Mouse (Mus musculus) megakaryocyte-erythroid progenitor cell, adult 5-6 weeks (primary cell): Measurements from ENCODE around the gene Dhcr24. TPM values are rescaled to one million over a fixed set of nuclear protein-coding genes. Genes with fewer than 3 reads are reported as not detected.

Experiments
- ATAC-seq: replicated peaks from 2 replicates; pipeline ENCODE4 v1.8.0; 2016; ENCODE audit warnings: mild to moderate bottlenecking, inconsistent platforms; ENCODE audit not compliant: severe bottlenecking, poor library complexity, low FRiP score, low TSS enrichment
- total RNA-seq, 2 experiments: library from RNA; stranded (forward) in 1 of 2; stranded (reverse) in 1 of 2; fragments of 200-1000, 215-1000 nt in 1 of 2; fragments of >200 nt in 1 of 2; fragmentation: Nextera tagmentation in 1 of 2; gene quantifications; 2 replicates each; pipeline ENCODE4 v1.2.3; 2014 to 2017

The Dhcr24 gene
- total RNA-seq, 2 experiments from 2014 or later: 9.4 to 27.7 TPM

DNA sequence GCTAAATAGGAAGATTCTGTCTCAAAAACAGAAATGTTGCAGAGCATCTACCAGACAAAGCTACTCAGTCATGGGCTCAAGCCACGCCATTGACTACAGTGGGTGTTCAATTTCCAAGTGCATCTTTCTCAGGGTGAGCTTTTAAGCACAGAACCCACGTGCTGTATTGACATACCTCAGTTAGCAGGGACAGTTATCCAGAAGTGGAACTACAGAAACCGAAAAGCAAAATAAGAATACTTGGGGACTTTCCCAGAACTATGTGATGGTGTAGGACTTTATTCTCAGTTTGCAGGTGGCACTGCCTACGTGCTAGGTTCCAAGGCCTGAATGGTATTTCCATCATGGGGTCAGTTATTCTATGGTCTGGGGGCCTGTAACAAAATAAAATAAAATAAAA lies 36.9 kb downstream of the Dhcr24 start:
- no peak for ATAC-seq

DNA sequence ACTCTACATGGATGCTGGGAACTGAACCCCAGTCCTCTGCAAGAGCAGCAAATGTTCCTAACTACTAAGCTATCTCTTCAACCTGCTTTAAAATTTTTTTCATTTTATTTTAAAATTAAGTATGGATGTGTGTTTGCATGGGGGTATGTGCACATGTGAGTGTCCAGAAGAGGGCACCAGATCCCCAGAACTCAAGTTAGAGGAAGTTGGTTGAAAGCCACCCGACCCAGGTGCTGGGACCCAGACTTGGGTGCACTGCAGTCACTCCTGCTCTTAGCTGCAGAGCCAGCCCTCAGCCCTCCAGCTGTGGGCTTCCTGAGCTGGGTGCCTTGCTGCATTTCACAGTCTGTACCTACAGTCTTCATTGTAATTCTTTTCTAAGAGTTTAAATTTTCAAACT lies 38.6 kb downstream of the Dhcr24 start:
- no peak for ATAC-seq

DNA sequence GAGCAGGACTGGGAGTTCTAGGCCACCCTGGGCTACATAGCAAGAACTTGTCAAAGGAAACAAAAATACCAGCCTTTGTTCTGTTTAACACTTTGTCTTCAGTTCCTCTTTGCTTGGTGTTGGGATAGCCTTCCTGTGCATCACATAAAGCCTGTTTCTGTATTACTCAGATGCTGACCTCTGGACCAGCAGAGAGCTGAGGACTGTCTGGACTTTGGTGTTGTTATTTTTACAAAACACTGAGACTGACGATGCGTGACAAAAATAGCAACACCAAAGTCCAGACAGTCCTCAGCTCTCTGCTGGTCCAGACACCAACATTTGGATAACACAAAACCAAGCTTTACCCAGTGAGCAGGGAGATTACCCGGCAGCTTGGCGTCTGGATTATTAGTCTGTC lies 39.9 kb downstream of the Dhcr24 start:
- no peak for ATAC-seq

DNA sequence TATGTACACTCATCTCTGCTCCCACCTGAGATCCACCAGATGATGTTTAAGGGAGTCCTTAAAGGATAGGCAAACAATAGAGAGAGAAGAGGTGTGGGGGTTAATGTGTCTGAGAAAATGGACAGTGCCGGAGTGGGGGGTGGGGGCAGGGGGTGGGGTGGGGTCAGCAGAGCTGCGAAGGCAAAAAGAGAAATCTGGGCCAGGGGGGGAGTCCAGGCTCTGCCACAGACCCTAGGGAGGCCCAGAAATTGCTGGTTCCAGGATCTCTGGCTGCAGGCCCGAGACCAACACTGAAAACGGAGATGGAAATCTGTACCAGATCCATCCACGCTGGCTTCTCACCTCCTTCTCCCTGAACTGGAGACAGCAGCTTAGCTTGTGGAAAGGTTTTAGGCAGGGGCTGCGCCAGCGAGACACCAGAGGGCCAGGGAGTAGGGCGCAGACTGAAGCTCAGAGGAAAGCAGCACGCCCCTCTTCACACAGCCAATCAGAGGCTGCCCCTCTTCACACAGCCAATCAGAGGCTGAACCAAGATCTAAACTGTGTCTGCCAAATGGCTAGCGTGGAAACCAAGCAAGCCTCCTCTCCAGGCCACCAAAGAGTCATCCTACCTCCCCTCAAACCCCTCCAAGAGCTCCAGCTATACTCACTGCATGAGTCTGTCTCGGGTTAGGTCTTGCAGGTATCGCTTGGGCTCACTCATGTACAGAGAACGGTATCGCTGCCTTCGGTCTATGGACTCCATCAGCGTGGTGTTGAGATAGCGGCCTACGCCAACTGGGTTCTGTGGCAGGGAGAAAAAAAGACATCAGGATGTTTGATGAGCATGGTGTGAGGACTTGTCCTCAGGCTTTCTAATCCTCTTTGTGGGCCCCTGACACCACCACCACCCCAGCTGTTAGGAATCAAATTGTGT lies 46.1 kb downstream of the Dhcr24 start:
- ATAC-seq: 0 out of 2 replicates have a peak, but pooled peaks have one; percentile 52

DNA sequence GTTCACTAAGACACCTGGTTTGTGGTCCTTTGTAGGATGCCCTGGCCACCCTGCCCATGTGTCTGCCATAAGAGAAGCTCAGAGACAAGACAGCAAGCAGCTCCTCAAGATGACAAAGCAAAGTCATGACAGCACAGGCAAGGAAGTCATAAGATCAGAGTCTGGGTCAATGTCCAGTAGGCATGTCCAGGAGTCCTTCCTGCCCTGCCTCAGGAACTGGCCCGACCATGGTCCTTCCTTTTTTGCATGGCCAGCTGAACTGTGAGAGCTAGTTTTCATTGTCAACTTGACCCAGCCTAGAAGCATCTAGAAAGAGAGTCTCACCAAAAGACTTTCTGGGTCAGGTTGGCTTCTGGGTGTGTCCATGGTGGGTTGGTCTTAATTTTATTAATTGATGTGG lies 47.1 kb downstream of the Dhcr24 start:
- ATAC-seq: no peak

DNA sequence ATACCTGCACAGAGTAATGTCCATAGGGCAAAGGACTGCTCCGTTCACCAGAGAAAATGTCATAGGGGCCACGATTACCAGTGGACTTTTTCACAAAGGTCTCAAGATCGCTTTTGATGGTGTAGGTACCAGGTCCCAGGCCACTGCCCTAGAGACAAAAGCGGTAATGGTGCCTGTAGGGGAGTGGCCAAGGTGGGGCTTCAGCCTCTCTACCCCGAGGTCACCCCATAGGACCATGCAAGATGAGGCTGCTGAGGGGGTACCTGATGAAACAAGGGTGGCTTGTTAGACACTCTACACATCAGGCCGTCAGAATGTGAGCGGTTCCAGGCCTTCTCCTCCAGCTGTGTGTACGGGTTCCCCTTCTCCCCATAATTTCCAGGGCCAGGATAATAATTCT lies 52.3 kb downstream of the Dhcr24 start:
- no peak for ATAC-seq

DNA sequence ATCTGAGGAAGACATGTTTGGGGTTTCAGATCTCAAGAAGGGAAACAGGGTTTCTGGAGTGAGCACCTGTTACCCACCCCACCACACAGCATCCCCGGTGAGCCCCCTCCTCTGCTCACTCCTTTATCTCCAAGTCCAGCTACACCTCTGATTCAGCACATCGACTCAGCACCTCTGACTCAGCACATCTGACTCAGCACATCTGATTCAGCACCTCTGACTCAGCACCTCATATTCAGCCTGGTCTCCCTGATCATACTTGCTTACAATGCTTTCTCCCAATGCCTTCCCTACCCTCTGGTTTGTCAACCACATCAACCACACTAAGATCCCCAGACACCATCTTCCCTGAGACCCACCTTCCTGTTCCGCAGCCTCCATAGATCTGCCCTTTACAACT lies 52.7 kb downstream of the Dhcr24 start:
- no peak for ATAC-seq

GRCm38 (mm10) chr4:106614180-106614797 lies 53.5 kb downstream of the Dhcr24 start:
- ATAC-seq: peak; percentile 79

- ATAC-seq: no peak
Measured at GRCm38 (mm10) chr4:106614881-106615280, 54.0 kb downstream of the Dhcr24 start.

- no peak for ATAC-seq
Measured at GRCm38 (mm10) chr4:106615637-106616036, 54.8 kb downstream of the Dhcr24 start.

DNA sequence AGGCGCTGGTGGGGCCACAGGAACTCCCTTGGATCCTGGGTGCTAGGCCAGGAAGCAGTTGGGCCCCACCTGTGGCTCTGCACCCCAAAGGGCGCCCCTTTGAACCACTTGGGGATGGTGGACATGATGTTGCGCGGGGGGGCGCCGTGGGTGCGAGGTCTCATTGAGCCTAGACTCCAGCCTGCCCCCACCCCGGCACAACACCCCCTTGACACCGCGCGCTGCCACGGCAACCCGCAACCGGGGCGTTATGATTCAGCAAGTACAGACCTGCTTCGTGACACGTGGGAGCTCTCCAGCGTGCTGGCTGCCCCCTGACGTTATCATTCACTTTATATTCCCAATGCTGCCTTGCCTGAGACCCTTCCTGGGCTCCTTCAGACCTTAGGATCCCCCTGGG lies 56.2 kb downstream of the Dhcr24 start, which contains the start of gene Lexm:
Lexm (minus strand) TSS at position 186 of the 400 bp plus-strand sequence.
- no peak for ATAC-seq

- no peak for ATAC-seq
Measured at GRCm38 (mm10) chr4:106618898-106619297, 58.1 kb downstream of the Dhcr24 start.

GRCm38 (mm10) chr4:106621428-106621827 lies 60.6 kb downstream of the Dhcr24 start:
- ATAC-seq: no peak

DNA sequence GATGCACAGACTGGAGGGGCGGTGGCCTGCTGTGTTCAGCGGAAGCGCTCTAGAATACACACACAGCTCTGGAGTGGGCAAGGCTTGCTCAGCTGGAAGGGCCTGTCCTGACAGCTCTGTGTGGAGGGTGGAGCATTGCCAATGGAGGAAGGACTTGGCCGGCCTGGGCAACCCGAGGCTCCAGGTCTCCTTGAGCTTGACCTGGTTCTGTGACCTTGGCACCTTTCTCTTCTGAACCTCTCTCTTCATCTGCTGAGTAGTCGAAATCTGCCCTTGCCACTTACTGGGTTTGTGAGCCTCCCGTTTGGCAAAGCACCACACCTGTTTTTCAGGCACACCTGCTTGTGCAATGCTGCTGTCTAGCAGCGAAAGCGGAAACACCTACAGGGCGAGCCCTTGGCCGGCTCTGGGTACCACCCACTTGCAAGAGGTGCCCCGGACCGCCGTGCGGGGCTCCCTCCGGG lies 61.2 kb downstream of the Dhcr24 start, which contains the start of gene Ttc22:
Ttc22 (plus strand) TSS at position 403 of the 464 bp plus-strand sequence.
- ATAC-seq: no peak

DNA sequence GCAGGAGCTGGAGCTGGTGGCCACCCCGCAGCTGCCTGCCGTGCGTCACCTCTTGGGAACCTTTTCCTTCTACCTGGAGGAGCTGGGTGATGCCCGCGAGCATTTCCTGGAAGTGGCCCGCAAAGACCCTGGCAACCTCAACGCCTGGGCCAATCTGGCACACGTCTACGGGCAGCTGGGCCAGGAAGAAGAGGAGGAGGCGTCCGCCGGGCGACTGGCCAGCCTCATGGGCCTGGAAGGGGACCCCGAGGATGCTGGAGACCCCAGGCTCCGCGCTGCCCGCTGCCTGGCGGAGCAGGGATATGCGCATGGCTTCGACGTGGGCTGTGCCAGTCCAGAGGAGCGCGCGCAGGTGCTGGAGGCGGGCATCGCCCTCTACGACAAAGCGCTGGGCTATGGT lies 61.9 kb downstream of the Dhcr24 start:
- no peak for ATAC-seq

- no peak for ATAC-seq
Measured at GRCm38 (mm10) chr4:106624271-106624670, 63.4 kb downstream of the Dhcr24 start.

DNA sequence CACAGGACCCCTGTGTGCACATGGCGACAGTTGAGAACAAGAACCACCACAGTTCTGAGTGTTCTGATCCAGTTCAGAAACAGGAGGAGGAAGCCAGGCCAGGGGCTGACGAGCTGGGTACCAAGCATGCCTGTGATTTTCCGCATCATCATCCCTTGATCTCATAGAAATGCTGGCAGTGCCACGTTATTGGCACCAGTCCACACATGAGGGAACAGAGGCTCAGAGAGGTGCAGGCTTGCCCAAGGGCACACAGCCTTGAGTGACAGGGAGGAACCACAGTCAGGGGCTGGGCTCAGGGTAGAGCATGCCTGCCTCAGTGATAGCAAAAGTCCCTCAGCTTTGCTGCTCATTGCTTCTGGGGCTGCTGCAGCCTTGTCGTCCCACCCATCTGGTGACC lies 67.0 kb downstream of the Dhcr24 start:
- ATAC-seq: no peak

DNA sequence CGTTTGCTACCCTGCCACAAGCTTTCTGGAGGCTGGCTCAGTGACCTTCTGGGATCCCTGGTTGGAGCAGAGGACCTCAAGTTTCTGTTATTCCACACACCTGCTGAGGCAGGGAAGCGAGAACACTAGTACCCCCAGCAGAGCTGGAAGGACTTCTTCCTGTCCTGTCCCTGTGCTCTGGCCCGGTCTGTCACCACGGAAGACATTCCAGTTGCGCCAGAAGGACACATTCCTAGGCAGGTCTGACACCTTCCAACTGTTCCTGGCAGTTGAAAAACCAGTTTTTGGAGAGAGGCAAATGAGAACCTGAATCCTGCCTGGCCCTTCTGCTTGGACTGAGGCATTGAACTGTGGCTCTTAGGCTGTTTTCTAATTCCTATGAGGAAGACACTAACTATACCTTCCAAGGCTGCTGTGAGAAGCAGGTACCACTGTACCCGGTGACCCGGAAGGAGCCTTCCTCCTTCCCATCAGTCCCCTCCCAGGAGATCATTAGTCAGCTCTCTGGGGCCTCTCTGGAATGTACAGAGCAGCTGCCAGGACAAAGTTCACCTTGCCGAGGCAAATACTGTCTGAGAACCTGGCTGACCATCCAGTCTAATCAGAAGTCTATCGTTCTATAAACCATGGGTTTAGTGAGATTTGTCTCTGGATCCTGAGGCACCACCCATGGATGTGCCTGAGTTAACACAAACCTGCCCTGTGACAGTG lies 68.0 kb downstream of the Dhcr24 start:
- ATAC-seq: no peak

DNA sequence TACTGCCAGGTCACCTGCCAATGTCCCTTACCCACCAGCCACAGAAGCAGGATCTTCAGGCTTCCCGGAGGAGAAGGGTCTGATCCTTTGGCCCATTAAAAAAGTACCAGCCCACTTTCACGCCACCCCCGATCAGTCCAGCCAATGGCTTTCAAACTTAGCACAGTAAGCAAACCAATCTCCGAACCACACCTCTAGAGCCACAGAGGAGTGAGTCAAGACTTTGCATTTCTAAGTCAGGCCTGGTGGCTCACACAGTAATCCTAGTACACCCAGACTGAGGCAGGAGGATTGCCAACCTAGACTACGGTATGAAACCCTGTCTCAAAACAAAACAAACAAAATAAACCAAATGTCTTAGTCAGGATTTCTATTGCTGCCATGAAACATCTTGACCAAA lies 68.5 kb downstream of the Dhcr24 start:
- ATAC-seq: no peak
